Mouse (Mus musculus): ENCODE measurements around the gene Ttc22. TPM values are rescaled to one million over a fixed set of nuclear protein-coding genes. Genes with fewer than 3 reads are reported as not detected.

Ttc22 gene
- total RNA-seq, 2 experiments from 2014 or later: 0.15 to 0.24 TPM

DNA sequence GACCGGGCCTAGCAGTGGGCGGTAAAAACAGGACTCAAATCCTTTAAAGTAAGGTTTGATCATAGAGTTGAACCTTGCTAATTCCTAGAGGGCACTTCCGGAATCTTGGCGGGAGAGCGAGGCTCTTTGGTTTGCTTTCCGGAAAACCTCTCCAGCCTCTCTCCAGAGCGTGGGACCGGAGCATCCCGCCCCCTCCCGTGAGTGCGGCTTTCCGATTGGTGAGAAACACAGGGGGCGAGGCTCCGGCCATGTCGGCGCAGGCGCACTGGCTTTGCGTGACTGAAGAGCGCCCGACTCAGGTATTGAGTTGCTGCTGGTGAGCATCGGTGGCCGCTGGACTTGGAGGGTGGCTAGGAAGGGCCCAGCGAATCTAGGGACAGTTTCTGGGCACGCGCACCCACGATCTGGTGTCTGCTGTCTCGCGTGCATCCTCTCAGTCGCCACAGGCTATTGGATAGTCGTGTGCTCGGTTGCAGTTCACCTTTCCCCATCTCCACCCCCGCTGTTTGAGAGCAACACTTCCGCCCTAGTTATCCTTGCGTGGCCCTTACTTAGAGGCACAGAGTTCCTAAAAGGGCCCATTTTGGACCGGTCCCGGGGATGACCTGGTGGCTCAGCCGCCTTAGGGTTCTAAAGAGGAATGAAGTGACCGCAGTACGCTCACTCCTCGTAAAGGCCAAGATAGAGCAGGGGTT is 28.7 kb downstream of the Ttc22 start, which contains the start of gene Pars2:
Gene Pars2 (plus strand): TSS at position 237 of the 695 bp plus-strand sequence.
- intact Hi-C loops (cut with DNase I): no loop called here
- DNase-seq: peak; percentile 97

DNA sequence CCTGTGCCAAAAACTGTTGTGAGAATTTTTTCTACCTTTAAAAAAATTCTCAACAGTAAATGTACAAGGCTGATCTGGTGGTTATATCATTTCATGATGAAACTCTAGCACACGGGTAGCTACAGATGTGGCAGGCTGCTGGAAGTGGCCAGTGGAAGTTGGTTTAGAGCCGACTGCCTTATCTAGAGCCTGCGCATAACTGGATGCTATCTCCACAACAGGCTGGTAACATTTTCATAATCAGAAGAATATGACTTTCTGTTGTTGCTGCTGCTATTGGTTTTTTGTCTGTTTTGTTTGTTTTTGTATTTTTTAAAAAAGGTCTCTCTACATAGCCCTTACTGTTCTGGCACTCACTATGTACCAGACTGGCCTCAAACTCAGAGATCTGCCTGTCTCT is 30.3 kb downstream of the Ttc22 start:
- no peak for DNase-seq
- intact Hi-C loops (cut with DNase I): no loop called here

DNA sequence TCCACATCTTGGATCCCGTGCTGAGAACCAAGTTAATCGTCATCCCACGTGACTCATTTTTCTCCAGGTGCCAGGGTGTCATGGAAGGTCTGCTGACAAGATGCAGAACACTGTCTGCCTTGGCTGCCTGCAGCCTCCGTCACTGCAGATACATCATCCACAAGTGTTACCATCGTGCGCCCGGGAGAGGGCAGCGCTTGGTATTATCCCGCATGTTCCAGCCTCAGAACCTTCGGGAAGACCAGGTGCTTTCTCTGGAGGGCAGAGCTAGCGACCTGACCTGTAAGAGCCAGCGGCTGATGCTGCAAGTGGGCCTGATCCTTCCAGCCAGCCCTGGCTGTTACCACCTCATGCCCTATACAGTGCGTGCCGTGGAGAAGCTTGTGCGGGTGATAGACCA is 30.8 kb downstream of the Ttc22 start:
- intact Hi-C loops (cut with DNase I): no loop called here

DNA sequence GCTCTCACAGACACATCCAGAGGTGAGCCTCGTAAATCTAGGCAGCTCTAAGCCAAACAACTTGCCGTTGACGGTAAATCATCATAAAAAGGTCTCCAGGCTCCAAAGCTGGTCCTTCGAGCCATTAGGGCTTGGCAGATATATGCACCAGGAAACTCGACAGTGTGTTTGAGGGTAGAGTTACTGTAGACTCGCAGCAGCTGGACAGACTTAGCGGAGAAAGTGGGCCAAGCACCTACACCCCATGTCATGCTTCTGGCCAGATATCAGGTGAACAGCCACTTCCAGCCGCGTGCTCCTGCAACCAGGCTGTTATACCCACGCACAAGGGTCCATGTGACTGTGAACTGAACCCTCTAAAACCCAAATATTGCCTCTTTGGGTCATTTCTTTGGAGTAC is 33.4 kb downstream of the Ttc22 start:
- DNase-seq: no peak
- intact Hi-C loops (cut with DNase I): no loop called here

More for the DNA sequence above, 30.8 kb downstream of the Ttc22 start:
- no peak for DNase-seq

DNA sequence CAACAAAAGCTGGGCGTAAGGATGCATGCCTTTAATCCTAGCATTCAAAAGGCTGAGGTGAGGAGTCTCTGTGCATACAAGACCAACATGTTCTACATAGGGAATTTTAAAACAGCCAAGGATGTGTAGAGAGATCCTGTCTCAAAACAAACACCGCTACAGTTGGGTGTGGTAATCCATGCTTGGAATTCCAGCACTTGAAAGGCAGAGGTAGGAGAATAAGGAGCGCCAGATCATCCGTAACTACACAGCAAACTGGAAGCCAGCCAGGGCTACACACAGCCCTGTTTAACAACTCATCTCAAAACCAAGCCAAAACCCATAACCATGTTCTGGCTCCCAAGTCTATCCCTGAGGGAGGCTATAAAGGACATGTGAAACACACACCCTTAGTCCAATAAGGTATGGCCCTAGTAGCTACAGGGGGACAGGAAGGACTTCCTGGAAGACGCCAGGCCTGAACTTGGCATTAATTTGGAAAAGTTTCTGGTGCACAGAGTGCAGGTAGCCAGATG is 41.8 kb downstream of the Ttc22 start:
- intact Hi-C loops (cut with DNase I): no loop called here
- no peak for DNase-seq

DNA sequence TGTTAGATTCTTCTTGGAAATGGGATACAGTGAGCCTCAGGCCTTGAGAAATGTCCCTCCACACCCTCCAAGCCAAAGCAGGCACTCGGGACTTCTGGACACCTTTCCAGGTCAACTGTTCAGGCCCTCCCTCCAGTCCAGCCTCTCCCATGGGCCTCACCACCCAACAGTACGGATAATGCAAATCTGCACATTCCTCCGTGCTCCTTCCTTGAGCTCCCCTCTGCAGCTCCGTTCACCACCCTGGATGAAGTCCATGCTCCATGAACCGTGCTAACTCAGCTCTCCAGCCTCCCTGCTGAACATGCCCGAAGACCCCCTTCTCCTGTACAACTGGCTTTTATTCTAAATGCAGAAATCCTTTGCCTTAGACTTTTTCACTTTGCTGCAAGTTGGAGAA is 42.5 kb downstream of the Ttc22 start:
- intact Hi-C loops (cut with DNase I): no loop called here

DNA sequence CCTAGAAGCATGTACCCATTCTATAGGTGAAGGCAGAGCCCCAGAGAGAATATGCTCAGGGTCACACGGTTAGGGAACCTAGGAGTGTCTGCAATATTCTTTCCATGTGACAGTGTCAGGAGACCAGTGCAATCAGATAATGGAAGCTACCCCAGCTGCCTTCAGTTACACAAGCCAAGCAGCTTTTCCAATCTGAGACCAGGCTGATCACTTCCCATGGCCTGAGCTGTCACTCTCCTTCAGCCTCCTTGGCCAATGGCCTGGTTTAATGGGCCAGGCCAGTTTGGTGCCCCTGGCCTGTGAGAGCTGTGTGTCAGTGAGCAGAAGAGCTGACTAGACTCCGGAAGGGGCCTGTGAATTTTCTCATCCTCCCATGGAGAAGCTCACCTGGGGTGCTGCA is 43.0 kb downstream of the Ttc22 start:
- no peak for DNase-seq
- intact Hi-C loops (cut with DNase I): no loop called here

More for the DNA sequence above, 42.5 kb downstream of the Ttc22 start:
- DNase-seq: no peak

DNA sequence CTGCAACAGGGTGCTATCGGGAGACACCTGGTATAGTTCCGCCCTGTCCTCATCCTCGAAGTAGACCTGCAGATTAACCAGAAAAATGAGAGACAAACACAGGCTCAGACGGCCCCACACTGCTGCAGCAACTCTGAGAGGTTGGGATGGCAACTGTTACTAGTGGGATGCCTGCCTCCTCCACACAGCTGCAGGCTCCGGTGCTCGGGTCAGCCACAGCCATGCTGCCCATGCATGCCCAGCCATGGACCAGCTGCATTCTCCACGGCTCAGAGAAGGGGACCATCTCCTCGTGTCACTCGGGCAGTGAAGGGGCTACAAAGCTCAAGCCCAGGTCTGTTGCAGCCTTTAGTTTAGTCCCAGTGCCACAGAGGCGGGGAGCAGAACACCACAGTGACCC is 43.4 kb downstream of the Ttc22 start:
- DNase-seq: no peak
- intact Hi-C loops (cut with DNase I): no loop called here

DNA sequence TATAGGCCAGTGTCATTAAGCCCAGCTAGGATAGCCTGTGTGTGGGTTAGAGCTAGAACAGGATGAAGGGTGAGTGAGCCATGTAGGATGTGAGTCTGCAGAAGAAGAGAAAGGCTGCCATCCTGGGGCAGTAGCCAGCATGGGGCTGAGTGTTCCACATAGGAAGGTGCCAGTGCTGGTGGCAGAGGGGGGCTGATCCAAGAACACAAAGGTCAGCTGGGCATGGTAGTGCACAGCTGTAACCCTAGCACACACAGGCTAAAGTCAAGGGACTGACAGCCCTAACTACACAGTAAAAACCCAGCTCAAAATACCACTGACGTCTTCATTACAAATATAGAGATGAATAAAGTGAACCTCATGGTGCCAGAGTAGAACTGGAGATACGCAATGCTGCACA is 44.3 kb downstream of the Ttc22 start:
- DNase-seq: no peak
- intact Hi-C loops (cut with DNase I): no loop called here

DNA sequence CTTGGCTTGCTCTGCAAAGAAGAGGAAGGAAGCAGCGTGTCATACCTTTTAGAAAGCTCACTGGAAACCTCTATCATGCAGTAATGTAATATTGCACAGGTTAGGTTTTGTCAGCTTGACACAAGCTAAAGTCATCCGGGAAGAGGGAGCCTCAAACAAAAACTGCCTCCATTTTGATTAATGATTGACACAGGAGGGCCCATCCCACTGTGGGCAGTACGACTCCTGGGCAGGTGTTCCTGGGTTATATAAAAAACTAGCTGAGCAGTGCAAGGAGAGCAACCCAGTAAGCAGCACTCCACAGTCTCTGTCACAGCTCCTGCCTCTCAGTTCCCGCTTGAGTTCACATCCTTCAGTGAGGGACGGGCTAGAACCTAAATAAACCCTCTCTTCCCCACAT is 54.5 kb downstream of the Ttc22 start:
- intact Hi-C loops (cut with DNase I): no loop called here

DNA sequence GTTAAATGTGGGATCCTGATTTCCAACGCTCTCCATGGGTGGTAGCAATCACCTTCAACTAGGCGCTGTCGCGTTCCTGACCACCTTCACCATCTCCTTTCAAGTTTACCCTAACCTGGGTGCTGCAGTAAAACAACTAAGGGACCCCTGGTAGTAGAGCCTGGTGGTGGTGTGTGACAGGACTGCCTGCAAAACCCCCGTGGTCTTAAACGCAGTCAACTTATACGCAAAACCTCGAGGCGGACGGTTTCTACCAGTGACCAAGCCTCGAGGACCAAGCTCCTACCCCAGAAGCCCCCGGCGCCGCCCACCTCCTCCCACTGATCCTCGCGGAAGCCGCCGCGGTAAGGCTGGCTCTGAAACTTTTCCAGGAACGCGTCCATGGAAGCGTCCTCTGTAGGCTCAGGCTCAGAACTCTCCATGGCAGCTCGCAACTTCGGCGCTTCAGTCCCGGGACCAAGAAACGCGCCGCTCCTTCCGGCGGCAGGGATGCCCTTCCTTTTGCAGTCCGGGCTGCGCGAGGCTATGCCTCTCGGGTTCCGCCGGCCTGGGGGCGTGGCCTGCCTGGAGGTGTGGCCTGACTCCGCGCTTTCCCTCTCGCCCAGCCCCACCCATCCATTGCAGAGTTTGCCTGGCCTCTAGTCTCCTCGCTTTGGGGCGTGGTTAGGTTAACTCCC is 56.3 kb downstream of the Ttc22 start, which contains the start of gene Ttc4:
Gene Ttc4 (minus strand): TSS at position 503 of the 677 bp plus-strand sequence.
- peak; percentile 91 to 94 for DNase-seq
- intact Hi-C loops (cut with DNase I): no loop called here

More for the DNA sequence above, 54.5 kb downstream of the Ttc22 start:
- no peak for DNase-seq

DNA sequence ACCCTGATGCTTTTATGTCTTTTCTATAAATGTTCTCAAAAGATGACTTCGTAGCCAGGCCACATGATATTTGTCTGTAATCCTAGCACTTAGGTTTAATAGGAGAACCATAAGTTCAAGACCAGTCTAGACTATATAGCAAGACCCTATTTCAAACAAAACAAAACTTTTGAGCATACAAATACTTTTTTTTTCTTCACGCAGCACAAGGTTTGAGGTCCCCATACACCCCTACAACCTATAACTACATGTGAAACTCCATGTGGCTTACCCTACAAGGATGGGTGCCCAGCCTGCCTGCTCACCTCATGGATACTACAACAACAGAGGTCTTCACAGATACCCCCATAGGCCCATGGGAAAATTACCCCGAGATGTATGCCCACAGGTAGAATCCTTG is 56.9 kb downstream of the Ttc22 start:
- no peak for DNase-seq
- intact Hi-C loops (cut with DNase I): no loop called here

DNA sequence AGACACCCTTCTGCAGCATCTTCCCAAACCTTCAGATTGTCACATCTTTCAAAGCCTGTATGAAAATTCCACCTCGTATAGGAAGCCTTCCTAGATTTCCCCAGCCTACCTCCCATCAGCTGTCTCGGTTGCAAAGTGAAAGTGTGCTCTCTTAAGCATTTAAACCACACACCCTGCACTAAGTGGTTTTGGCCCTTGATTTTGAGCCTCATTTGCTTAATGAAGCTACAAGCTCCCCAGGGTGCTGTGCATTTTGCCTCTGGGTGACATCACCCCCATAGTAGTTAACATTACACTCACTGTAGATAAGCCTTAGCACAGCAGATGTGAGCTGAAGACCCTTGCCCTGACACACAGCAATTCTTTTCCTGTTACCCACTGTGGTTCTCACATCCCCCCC is 58.7 kb downstream of the Ttc22 start:
- intact Hi-C loops (cut with DNase I): no loop called here
- no peak for DNase-seq

DNA sequence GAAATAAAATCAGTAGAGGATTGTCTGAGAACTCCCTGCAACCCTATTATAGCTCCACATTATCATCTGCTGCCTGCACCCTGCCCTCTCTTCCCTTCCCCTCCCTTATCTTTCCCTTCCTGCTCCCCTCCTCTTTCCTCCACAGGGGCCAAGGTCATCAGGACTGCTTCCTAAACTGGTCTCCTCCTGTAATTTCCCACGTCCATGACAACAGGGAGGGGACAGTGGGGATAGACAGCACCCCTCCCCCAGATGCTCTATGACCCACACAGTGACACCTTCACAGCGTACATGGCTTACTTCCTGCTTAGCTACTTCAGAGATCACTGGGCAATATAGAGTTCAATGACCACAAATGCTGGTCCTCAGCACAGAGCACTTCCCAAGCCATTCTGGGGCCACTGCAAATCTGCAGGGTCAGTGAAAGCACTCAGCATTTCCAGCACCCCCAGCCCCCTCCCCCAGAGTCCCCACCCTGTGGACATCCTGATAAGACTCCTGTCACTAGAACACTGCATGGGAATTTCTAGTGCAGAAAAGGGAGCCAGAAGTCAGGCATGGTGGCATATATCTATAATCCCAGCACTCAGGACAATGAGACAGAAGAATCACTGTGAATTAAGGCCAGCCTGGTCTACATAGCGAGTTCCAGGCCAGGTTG is 66.5 kb downstream of the Ttc22 start:
- intact Hi-C loops (cut with DNase I): no loop called here
- no peak for DNase-seq

Other genes starting within 250 kb of the Ttc22 start
- gene Pcsk9, start 158.1 kb upstream of the Ttc22 start, total RNA-seq (2021): not detected
- not detected for gene Bsnd, start 130.1 kb upstream of the Ttc22 start, total RNA-seq (2021)
- gene Dhcr24, start 61.4 kb upstream of the Ttc22 start, total RNA-seq (2021): 1 to 10 TPM; 2.5 to 3.8 TPM
- gene Lexm, start 5.2 kb upstream of the Ttc22 start, total RNA-seq (2021): not detected
- gene Pars2, start 28.6 kb downstream of the Ttc22 start, total RNA-seq (2021): 1 to 10 TPM; 4.7 to 5.2 TPM
- 10 to 100 TPM; 18.7 to 19.7 TPM for gene Ttc4, start 56.5 kb downstream of the Ttc22 start, total RNA-seq (2021)
- gene Mroh7, start 108.5 kb downstream of the Ttc22 start, total RNA-seq (2021): under 1 TPM in 1 of 2 experiments, not detected in 1; 0.17 TPM
- under 1 TPM; 0.50 to 0.51 TPM for gene Fam151a, start 111.5 kb downstream of the Ttc22 start, total RNA-seq (2021)
- 10 to 100 TPM; 27.8 to 30.3 TPM for gene Acot11, start 182.6 kb downstream of the Ttc22 start, total RNA-seq (2021)

Data from heart, postnatal 14 days (tissue).